Mouse (Mus musculus): ENCODE data around the gene D17Wsu92e. TPM values are rescaled to one million over a fixed set of nuclear protein-coding genes. Genes with fewer than 3 reads are reported as not detected.
"Not testable (repeated sequence)": the region's sequence is repeated elsewhere in the genome, so short reads cannot be mapped to it uniquely, and the experiment has no call there.

The D17Wsu92e gene
- 100 to 1,000 TPM; 125 to 149 TPM for total RNA-seq (2021)
- long read RNA-seq, experiment 1, transcript D17Wsu92e-203 (5 exons, 3,892 nt) = major isoform, 16 of 104 reads
- long read RNA-seq, experiment 1, transcript D17Wsu92e-202 (5 exons, 3,573 nt) = minor isoform, 5 of 104 reads
- long read RNA-seq, experiment 1, partial matches to known transcripts = 3 of 104 reads
- long read RNA-seq, experiment 1, other reads (novel, unspliced or antisense) = 79 of 104 reads
- long read RNA-seq, experiment 2, transcript D17Wsu92e-206 (4 exons, 1,348 nt) = minor isoform, 5 of 119 reads
- long read RNA-seq, experiment 2, transcript D17Wsu92e-203 (5 exons, 3,892 nt) = major isoform, 19 of 119 reads
- long read RNA-seq, experiment 2, transcript D17Wsu92e-202 (5 exons, 3,573 nt) = minor isoform, 10 of 119 reads
- long read RNA-seq, experiment 2, partial matches to known transcripts = 3 of 119 reads
- long read RNA-seq, experiment 2, other reads (novel, unspliced or antisense) = 82 of 119 reads

- DNase-seq = peak; percentile 97
Measured at GRCm38 (mm10) chr17:27820568-27821406, at the start of gene D17Wsu92e. Gene D17Wsu92e, minus strand, starts transcription at chr17:27820648.

DNA sequence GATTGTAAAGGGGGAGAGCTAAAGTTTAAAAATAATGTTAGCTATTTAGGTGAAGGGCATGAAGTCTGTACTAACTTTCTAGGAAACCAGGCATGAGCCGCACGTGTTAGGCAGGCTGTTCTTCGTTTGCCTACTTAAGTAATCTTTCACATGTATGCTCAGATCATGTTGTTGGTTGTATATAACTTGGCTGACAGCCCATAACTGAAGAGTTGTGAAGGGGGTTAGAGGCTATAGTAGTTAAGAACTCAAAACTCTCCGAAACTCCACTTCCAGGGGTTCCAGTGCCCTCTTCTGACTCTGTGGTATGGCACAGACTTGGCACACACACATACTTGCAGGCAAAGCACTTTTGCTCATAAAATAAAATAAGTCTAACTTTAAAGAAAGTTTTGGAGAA, 46.3 kb upstream of the D17Wsu92e start:
- DNase-seq = no peak

- no peak for DNase-seq
Measured at GRCm38 (mm10) chr17:27865461-27865860, 45.0 kb upstream of the D17Wsu92e start.

DNA sequence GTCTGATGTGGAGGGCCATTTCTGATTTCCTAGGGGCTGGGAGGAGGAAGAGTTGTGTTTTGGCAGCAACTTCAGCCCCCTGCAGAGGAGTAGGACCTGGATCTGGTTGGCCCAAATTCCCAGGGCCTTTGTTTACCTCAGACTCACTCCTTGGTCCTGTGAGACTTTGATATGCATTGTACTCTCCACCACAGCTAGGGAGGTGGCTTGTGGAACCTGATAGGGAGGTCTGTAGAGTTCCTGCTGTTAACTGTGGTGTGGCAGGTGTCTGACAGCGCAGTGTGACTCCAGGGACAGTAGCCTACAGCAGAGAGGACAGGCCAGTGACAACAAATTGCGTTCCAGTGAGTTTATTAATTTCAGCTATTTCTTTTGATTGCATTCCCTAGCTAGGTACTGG, 38.7 kb upstream of the D17Wsu92e start:
- no peak for DNase-seq

- no peak for DNase-seq
Measured at GRCm38 (mm10) chr17:27857649-27858475, 37.4 kb upstream of the D17Wsu92e start.

DNA sequence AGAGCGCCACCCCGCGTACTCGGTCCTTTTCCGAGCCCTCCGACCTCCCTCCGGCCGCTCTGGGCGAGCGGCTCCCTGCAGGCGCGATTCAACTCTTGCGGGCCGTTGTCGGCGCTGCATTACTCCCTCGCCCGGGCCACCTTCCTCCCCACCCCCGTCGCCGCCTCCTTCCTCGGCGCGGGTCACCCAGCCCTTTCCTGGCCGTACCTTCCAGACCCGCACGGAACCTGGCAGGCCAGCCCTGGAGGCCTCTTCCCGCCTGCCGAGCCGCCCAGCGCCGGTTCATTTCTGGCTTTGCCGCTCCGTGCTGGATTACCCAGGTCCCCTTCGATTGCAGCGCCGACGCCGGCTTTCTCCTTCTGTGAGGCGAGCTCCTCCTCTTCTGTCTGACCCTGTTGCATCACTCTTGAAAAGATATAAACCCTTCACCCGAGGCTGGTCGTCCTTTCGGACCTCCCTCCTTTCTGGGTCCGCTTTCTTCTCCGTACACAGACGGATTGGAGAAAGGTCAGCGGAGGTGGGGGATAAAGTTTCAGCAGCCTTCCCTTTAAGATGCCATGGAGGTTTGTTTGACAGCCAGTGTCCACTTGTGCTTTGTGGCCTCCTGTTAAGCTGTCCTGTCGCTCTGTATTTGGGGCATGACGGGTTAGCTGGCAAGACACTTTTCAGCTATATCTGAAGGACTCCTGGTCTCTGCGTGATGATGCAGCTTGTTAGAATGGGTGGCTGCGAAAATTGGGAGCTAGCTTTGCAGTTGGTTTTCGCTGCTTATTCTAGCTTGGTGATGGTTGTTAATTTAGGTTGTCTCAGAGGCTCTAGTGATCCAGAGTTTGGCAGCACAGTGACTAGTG, 36.6 kb upstream of the D17Wsu92e start:
- peak; percentile 56 for DNase-seq

DNA sequence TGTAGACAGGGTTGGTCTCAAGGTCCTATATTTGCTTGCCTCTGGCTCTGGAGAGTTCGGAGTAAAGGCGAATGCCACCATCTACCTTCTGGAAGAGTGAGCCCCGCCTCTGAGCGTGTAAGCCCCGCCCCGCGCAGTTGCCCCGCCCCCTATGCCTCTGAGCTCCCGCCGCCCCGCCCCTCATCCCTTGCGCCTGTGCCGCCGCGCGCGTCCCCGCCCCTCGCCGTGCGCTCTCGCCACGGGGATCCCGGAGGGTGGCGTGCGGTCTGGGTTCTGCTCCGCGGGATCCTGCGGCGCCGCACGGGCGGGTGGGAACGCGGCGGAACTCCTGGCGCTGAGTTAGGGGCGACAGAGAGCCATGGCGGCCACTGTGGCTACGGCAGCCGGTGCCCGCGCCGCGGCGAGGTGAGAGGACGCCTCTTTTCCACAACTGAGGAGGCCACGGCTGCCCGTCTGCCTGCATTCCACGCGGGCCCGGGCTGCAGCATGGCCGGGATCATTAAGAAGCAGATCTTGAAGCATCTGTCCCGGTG, 35.9 kb upstream of the D17Wsu92e start, which contains the start of gene Uhrf1bp1:
Uhrf1bp1 (plus strand) TSS at position 177 of the 533 bp plus-strand sequence.
- peak; percentile 83 for DNase-seq

GRCm38 (mm10) chr17:27851076-27851475, 30.6 kb upstream of the D17Wsu92e start:
- no peak for DNase-seq

- DNase-seq = no peak
Measured at GRCm38 (mm10) chr17:27848351-27848750, 27.9 kb upstream of the D17Wsu92e start.

- peak; percentile 95 for DNase-seq
Measured at GRCm38 (mm10) chr17:27839469-27840252, 19.2 kb upstream of the D17Wsu92e start.

DNA sequence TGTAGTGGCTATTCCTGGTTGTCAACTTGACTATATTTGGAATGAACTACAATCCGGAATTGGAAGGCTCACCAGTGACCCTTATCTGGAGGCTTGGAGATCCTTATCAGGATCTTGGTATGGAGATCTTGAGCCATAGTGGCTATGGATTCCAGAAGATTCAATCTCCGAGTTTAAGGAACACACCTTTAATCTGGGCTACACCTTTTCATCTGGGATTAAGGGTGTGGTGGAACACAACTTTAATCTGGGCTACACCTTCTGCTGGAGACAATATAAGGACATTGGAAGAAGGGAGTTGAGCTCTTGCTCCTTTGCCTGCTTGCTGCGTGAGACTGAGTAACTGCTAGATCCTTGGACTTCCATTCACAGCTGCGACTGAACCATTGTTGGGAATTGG, 17.4 kb upstream of the D17Wsu92e start, which contains the start of gene Snrpc:
Snrpc (plus strand) TSS at position 301 of the 400 bp plus-strand sequence.
- not testable (repeated sequence) for DNase-seq

GRCm38 (mm10) chr17:27830411-27830810, 10.0 kb upstream of the D17Wsu92e start:
- DNase-seq = no peak

DNA sequence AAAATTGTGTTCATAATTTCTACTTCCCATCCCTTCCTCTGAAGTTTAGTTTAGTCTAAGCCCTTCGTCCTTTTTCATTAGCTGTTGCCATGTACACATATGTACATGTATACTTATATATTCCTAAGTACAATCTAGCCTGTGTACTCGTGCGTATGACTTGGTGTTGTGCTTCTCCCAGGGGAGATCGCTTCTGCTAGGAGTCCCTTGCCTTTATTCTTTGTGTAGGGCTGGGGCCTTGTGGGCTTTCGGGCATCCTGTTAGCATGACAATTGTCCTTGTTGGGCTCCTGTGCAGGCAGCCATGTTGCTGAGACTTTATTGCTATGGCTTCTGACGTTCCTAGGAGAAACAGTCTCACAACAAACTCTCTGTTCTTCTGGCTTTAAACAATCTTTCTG, 7.1 kb upstream of the D17Wsu92e start:
- no peak for DNase-seq

- DNase-seq = peak; percentile 23
Measured at GRCm38 (mm10) chr17:27826908-27827383, 6.5 kb upstream of the D17Wsu92e start.

GRCm38 (mm10) chr17:27825984-27826905, 5.8 kb upstream of the D17Wsu92e start:
- peak; percentile 64 for DNase-seq

DNA sequence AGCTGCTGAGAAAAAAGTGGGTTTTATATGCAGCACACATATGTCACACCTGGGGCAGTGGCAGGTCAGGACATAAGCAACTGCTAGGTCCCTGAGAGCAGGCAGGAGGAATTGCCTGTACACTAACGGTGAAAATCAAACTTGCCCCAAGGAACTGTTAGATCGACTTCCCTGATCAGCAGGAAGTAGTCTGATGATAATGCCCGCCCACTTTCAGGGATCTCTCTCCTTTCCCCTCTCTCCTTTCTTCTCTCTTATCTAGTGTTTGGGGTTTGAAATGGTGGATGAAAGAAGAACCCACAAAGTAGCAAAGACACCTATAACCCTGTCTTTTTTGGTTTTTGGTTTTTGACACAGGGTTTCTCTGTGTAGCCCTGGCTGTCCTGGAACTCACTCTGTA, 5.1 kb upstream of the D17Wsu92e start:
- DNase-seq = no peak

DNA sequence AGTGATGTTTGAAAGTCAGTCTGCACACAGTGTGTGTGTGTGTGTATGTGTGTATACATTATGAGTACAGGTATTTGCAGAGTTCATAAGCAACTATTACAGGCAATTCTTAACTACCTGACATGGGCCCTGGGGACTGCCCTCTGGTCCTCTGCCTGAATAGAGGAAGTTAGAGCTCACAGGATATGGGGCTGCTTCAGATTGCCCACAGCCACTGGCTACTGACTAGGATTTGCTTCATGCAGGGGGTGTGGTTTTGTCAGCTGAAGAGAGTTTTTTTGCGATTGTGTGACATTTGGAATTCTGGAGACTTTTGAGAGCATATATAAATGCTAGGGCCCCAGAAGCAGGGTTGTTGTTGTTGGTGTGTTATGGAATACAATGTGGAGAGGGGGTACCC, 4.5 kb upstream of the D17Wsu92e start:
- no peak for DNase-seq

- DNase-seq = no peak
Measured at GRCm38 (mm10) chr17:27823142-27823905, 2.9 kb upstream of the D17Wsu92e start.

Measured in gastrocnemius, postnatal 25 days (tissue).